Mouse (Mus musculus) right cerebral cortex, postnatal 36 days (tissue): ENCODE data around the gene Gm867.

Experiments used
- DNase-seq, 2 experiments: peaks; one replicate each; pipeline ENCODE4 v3.0.0; 2022; ENCODE audit warnings: low spot score in 2 of 2, mixed read lengths in 1 of 2

Gm867 gene

DNA sequence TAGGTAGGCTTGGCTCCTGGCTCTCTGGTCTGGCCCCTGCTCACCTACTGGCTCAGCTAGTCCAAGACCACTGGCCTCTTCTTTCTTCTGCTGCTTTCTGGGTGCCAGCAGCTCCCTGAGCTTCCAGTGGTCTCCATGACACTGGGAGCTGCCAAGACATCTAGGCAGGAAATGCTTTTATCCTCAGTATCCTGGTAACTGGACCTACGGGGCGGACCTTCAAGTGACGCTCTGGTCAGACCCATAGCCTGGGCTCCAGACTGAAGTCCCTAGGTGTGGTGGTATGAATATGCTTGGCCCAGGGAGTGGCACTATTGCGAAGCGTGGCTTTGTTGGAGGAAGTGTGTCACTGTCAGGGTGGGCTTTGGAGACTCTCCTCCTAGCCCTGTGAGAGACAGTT lies at the start of gene Gm867:
Gm867 (minus strand) TSS at position 153 of the 400 bp plus-strand sequence.
- DNase-seq: no peak

DNA sequence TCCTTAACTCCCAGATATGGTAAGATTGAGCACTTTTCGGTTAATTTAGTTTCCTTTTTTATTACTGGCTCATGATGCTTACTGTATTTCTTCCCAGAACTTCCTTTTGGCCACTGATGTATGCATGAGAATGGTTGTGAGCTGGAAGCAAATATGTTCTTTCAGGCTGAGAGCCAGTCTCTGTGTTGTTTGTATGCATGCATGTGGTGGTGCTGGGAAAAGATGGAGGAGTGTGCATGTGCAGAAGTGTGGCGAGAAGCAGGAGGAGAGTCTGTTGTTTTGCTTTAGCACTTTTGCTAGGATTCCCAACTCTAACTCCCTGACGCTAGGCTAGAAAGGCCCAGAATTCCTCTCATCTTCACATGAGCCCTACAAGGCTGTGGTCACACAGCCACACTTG lies 39.0 kb upstream of the Gm867 start:
- no peak for DNase-seq

DNA sequence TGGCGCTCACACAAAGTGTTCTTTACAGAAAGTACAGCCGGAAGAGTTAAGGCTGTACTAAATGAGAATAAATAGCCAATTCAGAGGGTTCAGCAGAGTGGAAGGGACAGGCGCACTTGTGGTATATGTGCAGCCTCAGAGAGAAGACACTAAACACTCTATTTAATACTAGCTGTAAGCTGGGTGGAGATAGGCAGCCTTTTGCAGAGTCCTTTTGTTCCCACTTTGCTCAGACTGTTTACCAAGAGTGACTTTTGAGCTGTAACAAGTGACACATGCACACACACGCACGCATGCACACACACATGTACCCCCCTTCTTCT lies 38.3 kb upstream of the Gm867 start:
- no peak for DNase-seq

DNA sequence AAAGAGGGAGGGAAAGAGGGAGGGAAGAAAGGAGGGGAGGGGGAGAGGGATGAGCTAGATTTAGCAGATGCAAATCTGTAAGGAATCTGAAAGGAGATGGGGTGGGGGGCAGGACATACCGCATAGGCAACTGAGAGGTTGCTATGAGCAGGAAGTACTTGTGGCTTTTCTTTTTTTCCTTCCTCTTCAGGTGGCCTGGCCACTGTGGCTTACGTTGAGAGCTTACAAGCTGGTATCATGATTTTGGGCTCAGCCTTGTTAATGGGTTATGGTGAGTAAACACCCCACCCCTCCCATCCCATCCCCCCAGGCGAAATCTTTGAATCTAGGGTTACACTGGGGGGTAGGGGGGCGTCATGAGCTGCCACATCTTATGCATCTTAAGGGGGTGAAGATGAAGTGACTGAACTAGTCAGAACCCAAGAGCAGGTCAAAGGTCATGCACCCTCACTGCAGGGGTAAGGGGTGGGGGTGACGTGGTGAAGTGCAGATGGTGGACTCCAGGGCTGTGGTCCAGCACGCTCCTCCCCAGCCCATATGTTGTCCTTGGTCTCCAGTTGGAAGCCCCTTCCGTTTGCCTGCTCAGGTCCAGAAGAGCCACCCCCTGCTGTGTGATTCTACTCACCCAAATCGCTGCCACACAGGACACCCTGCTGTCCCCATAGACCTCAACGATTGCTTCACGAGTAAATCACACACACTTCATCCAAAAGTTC lies 37.8 kb upstream of the Gm867 start:
- no peak for DNase-seq

DNA sequence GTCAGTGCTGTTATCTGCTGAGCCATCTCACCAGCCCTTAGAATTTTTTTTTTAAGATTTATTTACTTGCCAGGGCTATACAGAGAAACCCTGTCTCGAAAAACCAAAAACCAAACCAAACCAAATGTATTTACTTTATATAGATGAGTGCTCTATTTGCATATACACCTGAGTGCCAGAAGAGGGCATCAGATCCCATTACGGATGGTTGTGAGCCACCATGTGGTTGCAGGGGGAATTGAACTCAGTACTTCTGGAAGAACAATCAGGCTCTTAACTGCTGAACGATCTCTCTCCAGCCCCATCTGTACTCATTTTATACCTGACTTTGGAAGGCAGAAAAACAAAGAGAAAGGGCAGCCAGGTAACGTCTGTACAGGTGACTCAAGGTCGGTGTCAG lies 34.7 kb upstream of the Gm867 start:
- no peak for DNase-seq

DNA sequence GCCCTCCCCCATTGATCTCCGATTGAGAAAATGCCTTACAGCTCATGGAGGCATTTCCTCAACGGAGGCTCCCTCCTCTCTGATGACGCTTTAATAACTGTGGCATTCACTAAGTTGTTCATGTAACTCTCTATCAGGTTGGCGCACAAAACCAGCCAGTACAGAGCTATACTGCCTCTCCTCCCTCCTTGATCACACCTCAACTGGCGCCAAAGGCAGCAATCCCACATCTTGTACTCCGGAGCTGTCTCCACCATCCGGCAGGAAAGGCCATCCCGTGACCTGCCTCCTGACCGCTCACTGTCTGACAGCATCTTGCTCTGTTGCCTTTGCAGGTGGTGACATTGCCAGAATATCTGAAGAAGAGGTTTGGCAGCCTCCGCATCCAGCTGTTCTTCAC lies 33.4 kb upstream of the Gm867 start:
- DNase-seq: no peak

DNA sequence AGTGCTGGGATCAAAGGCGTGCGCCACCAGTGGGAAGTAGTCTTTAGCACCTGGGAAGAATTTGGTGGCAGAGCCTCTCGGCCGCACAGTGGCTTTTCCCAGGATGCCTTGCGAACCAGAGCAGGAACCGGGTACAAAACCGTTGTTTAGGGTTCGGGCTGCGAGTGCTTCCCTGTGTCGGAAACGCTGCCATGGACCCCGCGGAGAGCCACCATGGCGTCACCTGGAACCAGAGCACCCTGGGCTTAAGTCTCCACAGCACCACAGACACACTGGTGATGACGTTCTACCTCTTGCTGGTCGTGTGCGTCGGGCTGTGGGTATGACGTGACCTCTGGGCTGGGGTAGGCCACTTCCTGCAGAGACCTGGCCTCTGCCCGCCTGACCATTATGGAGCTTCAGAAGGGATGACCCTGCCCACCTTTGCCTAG lies 13.9 kb upstream of the Gm867 start, which contains the start of gene Gm5134:
Gm5134 (plus strand) TSS at position 134 of the 431 bp plus-strand sequence.
- no peak for DNase-seq

DNA sequence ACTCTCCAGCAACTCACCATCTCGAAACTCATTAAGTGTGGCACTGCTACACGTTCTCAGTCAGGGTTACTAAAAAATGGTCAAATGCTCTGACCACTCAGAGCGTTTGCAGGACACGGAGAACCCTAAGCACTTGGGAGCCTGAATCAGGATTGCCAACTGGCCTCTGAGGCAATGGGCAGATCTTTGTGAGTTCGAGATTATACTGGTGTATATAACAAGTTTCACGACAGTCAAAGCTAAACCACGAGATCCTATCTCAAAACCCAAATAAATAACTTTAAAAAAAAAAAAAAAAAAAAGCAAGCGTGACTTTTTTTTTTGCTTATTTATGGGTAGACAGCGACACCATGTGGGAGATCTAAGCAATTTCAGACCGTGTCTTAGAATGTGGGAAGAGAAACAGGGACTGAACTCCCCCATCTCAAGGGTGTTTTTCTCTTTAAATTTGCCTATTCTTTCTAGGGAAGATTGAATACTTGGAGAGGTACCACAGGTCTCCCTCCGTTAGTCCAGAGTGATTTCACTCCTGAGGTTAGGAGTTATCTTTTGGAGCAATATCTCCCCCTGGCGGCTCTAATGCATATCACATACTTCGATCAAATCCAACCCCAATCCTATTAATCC lies 11.1 kb upstream of the Gm867 start:
- DNase-seq: no peak

DNA sequence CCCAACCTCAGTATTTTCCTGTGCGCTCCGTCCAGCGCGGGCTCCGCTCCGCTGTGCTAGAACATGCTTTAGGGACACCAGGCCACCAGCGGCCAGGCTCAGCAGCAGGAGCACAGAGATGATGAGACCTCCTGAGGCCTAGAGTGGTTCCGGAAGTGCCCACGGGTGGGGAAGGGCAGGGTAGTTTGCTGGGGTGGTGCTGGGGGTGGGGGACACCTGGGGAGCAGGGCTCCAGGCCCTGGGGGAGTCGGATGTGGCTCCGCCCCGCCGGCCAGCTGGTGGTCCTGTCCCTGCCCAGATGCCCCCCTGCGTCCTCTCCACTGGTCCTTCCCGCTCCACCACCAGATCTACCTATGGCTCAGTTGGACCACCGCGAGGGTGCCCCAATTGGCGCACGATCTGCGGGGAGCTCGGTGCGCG lies 10.3 kb upstream of the Gm867 start:
- DNase-seq: no peak

DNA sequence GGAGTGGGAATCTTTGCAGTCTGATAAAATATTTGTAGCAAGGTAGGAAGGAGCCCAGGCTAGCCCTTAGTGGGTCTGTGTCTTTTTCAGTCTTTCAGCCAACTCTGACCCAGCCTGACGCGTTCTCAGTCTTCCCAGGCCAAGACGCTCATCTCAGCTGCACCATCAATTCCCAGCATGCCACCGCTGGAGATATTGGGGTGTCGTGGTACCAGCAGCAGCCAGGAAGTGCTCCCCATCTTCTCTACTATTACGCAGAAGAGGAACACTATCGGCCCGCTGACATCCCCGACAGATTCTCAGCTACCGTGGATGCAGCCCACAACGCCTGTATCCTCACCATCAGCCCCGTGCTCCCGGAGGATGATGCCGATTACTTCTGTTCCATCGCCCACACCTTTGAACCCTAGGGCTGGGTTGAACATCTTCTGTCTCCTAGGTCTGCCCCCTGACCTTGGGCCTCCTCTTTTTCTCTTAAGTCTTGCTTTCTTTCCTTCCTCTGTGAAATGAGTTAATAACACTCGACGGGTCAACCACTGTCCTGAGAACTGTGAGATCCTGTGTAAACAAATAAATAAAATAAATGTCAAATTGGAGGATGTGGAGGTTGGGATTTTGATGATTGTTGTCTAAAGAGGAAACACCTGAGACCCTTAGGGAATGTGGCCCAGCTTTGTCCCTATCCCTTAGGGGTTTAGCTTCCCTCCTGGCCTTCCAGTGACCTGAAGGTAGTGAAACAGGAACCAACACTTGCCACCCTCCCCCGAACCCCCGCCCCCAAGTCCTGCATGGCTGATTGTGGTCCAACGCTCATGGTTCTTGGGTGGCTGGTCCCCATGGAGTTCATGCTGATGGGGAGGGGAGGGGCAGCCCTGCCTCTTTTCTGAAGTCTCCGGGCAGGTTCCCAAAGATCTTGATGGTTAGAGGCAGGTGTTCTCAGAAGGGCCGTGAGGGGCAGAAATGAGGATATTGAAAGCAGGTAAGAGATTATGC lies 8.9 kb upstream of the Gm867 start:
- DNase-seq: no peak

DNA sequence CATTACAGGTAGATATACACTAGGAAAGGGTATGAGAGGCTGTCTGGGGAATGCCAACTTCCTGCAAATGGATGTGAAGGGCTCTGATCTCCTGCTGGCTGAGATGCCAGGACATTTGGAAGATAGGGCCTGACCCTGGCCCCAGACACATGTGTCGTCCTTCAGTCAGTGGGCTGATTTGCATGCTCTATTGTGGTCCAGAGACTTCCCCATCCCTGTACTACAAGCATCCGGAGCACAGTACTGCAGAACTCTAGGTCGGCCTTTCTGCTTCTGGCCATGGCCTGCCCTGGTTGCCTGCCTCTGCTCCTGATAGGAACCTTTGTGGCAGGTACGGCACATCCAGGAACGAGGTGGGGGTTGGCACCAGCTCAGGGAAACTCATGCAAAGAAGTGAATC lies 7.6 kb upstream of the Gm867 start:
- no peak for DNase-seq

DNA sequence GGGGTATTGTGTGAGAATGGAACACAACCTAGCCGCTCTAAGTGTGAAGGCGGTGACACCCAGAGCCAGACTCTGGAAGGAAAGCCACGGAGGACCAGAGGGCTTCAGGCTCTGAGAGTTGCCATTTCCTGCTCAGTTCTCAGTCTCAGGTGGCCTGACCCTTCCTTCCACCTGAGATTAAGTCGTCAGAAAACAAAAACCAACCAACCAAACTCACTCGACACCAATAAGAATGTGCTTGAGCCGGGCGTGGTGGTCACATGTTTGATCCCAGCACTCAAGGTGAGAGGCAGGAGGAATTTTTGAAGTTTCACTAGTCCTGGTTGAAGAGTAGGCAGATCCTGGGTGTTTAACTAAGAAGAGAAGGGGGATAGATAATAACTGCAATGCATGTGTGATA lies 5.4 kb upstream of the Gm867 start:
- no peak for DNase-seq

DNA sequence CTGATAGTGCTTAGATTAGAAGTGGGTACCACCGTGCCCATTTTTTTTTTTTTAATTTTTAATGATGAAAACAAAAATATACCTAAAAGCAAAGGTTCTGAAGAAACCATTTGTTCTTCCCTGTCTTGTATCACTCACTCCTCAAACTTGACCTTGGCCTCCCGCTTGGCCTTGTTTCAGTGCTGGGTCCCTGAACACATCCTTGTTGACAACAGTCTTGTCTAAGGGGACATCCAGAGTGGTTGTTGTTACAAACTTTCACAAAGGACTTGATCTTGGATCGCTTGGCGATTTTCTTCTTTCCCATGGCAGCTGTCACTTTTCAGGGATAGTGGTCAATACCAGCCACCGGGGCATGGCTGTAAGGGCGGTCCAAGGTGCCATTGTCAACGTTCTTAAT lies 4.7 kb upstream of the Gm867 start:
- no peak for DNase-seq

DNA sequence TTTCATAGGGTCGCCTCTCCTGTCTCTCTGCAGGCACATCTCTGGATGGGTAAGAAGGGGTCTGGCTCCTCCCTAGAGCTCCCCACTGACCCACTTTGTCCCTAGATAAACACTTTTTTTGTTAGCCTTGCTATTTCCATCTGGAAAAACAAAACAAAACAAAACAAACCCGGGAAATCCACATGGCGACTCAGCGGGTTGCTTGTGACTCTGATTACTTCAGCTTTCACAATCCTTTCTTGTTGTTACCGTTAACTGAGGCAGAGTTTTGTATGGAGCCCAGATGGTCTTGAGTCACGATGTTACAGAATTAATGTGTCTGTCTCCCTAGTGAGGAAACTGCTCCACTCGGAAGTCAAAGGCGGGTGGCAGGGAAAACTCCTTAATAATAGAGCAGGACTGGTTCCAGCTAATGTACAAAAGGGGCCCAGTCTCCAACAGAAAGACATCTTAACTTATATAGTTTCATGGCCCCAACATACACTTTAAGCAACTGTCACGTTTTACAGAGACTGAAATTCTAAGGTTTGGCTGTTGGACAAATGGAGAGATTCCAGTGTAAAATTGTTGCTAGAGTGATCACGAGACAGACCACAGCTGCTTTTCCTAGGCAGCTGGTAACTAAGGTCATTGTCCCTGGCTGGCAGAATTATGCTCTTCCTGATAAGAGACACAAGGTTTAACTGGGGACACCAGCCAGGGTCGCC lies 3.7 kb upstream of the Gm867 start:
- no peak for DNase-seq

DNA sequence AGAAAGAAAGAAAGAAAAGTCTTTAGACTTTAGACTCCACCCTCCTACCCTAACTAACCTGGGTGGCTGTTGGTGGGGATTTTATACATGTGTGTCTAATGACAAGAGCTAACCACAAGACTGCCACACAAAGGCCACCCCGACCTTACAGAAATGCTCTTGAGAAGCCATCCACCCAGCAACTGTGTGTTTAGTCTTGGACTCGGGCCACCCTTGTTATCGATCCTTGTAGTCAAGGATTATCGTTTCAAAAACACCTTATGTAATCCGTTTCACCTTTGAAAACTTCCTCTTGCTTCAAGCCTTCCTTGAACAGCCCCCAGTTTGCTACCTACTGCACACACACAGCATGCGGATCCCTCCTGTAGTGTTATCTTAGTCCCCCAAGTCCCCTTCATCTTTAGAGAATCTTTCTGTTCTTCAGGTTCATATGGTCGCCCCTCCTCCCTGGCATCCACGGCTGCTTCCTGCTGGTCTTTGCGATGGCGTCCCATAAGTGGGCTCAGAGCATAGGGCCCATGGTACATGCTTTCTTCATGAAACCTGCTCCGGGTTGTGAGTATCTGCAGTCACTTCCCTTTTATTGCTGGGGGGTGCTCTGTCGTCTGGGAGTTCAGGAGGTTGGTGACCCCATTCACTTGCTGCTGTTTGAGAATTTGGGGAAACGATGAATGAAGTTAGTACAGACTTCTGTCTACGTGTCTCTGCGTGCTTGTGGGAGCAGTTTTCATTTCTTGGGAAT lies 2.4 kb upstream of the Gm867 start, which contains the start of gene Vpreb3:
Vpreb3 (plus strand) TSS at position 322 of the 742 bp plus-strand sequence.
- no peak for DNase-seq

DNA sequence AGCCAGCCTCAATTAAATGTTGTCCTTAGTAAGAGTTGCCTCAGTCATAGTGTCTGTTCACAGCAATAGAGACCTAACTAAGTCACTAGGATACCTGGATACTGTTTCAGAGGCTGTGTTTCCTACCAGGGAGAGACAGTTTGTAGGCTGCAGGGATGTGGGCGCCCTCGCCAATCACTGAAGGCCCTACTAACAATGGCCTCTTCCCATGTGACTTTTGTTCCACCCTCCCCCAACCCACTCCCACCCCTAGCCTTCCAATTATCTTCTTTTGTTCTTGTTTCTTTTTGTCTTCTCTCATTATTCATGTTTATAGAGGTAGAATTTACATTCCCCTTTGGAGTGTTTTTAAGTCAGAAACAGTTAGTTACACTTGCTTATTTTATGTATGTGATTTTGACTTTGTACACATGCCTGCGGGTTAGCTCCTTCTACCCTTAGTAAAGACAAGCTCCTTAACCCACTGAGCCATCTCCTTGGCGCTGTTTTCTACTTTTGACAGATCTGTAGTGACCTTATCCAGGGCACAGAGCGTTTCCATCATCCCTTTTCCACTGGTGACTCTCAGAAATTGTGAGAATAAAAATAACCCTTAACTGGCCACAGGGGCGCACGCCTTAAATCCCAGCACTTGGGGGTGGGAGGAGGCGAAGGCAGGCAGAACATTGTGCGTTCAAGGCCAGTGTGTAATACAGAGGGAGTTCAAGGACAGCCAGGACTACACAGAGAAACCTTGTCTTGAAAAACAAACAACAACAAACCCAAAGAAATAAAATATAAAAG lies 761 bp upstream of the Gm867 start:
- no peak for DNase-seq

DNA sequence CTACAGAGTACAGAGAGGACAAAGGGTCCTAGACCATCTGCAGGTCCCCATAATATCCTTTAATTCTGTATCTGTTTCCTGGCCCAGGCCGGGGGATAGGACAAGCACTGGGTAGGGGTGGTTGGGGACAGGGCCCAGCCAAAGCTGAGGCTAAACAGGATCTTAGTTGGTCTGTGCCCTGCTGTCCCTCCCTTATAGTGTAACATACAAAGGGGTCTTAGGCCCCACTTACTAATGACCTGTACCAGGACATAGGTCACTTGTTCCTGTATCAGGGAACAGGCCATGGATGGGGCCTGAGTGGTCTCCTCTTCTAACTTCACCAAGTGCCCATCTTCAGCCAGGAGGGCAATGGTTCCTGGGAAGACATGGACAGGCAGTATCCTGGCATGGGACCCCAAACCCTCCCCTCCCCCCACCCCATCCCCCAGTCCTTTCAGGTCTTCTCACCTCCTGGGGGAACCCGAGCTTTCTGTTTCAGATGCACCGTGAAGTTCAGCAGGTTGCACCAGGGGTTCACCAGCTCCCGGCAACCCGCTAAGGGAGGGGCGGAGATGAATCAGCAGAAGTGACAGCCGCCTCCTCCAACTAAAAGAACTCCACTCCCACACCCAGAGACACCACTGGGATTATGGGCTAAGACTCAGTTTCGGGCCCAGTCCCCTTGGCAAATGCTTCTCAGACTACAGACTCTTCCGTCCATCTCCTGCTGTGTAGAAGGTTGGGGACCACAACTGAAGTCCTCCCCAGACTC lies 814 bp downstream of the Gm867 start:
- peak in 1 of 2 experiments; percentile 45 for DNase-seq

DNA sequence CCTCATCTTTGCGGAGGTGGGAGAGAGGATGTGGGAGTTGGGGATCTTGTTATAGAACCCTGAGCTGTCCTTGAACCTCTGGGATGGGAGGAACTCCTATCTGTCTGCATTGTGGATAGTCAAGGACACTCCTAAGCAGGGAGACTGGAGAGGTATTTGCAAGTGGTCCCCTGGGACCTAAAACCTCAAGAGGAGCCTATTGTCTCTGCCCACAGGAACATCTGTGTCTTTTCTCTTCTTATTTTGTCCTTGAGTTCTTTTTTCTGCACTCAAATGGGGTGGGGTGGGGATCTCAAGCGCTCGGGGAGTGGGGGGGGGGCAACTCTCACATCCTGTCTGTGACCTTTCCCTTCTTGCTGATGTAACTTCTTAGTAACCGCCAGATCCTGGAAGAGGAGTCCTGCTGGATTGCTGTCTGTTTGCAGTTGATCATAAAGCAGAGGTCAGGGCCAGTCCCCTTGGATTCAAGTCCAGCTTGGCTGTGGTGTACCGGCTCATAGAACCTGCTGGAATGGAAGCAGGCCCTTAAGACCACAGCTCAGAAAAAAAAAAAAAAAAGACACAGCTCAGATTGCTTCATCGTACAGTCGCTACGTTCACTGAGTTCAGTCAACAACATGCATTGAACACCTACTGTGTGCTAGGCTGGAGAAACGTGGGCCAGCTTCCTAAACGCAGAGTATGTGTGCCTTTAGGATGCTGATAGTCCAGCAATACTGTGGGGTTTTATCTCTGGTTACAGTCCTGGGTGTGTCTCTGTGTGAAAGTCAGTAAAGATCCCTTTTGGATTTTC lies 2.4 kb downstream of the Gm867 start:
- DNase-seq: no peak
